Mouse (Mus musculus) effector memory CD4-positive, alpha-beta T cell, adult 5 months (primary cell): ENCODE data around the gene Gm6803. TPM values are rescaled to one million over a fixed set of nuclear protein-coding genes. Genes with fewer than 3 reads are reported as not detected.

Experiments
- polyA plus RNA-seq: library from polyadenylated mRNA; unstranded; fragments of 100-300 nt; shearing (Covaris generic); gene quantifications from one replicate; pipeline ENCODE4 v1.2.1, GENCODE M21; 2017

Gene Gm6803
- not detected for polyA plus RNA-seq

GRCm38 (mm10) chr12:88018671-88019070 lies at the start of gene Gm6803:
TSS of gene Gm6803 (minus strand) at chr12:88018771.

GRCm38 (mm10) chr12:88026704-88027103 lies 8.1 kb upstream of the Gm6803 start, which contains the start of gene Gm2056:
TSS of gene Gm2056 (plus strand) at chr12:88027004.

GRCm38 (mm10) chr12:88011548-88011947 lies 7.0 kb downstream of the Gm6803 start, which contains the start of gene Gm2075:
TSS of gene Gm2075 (plus strand) at chr12:88011848.

Other genes with a start within 250 kb of the Gm6803 start
- not detected for gene Gm21319, start 243.0 kb downstream of the Gm6803 start, polyA plus RNA-seq
- gene Gm21936, start 223.3 kb downstream of the Gm6803 start, polyA plus RNA-seq, result not detected
- not detected for gene BB287469, start 202.2 kb downstream of the Gm6803 start, polyA plus RNA-seq
- not detected for gene Gm2001, start 176.4 kb downstream of the Gm6803 start, polyA plus RNA-seq
- not detected for gene Gm2016, start 144.7 kb downstream of the Gm6803 start, polyA plus RNA-seq
- not detected for gene Gm2022, start 123.4 kb downstream of the Gm6803 start, polyA plus RNA-seq
- not detected for gene Gm2035, start 98.9 kb downstream of the Gm6803 start, polyA plus RNA-seq
- 0.69 TPM for gene Gm2042, start 64.7 kb downstream of the Gm6803 start, polyA plus RNA-seq
- not detected for gene Gm2075, start 6.9 kb downstream of the Gm6803 start, polyA plus RNA-seq
- not detected for gene Gm2056, start 8.2 kb upstream of the Gm6803 start, polyA plus RNA-seq
- not detected for gene Gm16368, start 64.9 kb upstream of the Gm6803 start, polyA plus RNA-seq
- not detected for gene Gm10436, start 163.3 kb upstream of the Gm6803 start, polyA plus RNA-seq
- not detected for gene Gm8332, start 231.3 kb upstream of the Gm6803 start, polyA plus RNA-seq